Mouse (Mus musculus): ENCODE measurements around the gene Cpne6.
A peak's percentile ranks its signal among the peaks of the same experiment; 100 is the strongest.

Cpne6 gene

DNA sequence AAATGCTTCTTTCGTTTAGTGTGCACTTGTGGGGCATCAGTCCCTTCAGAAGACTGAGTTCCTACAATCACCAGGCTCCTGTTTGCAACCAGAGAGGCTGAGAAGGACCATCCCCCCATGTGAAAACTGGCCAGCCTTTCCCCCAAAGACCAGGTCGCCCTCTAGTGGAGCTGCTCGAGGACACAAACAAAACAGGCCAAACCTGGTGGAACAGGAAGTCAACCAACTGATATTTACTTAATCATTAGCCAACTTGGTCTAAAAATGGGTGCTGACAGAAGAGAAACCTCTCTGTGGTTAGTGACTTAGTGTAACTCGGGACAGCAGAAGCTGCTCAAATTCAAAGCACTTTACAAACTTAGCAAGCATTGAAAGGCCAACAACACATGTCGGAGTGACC, 46.8 kb downstream of the Cpne6 start:
- peak; percentile 69 for DNase-seq

DNA sequence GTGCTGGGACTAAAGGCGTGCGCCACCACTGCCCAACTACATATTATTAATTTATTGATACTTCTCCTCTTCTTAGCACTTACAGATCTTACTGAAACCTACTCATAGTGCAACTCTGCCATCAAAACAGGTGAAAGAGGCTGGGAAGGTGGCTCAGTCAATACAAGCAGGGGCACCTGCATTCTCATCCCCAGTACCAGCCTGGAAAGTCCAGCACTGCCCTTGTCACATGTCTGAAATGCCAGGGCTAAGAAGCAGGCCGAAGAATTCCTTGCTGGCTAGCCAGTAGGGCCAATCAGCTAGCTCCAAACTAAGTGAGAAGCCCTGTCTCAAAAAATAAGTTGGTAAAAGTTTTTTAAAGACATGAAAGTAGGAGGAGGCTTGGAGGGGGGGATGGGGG, 47.3 kb downstream of the Cpne6 start:
- no peak for DNase-seq

DNA sequence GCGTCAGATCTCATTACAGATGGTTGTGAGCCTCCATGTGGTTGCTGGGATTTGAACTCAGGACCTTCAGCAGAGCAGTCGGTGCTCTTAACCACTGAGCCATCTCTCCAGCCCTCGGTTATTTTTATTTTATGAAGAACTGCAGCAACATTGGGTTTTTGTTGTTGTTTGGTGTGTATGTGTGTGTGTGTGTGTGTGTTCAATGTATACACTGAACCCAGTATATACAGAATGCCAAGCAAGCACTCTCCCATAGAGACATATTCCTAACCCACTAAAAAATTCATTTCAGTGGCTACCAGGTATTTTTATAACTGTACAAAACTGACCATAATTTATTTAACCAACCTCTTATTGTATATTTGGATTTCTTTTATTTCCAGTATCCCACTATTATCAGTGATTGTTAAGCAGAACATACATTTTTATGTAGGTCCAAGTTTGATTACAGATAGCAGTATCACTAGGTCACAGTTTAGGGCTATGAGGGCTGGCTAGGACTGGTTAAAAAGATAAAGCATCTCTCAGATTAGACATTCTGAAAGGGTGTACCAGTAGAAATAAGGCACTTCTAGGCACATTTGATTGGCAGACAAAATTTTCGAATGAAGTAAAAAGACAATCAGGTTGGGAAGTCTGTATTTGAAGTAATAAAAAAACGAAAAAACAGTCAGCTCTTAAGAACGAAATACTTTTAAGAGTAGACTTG, 48.6 kb downstream of the Cpne6 start:
- no peak for DNase-seq

DNA sequence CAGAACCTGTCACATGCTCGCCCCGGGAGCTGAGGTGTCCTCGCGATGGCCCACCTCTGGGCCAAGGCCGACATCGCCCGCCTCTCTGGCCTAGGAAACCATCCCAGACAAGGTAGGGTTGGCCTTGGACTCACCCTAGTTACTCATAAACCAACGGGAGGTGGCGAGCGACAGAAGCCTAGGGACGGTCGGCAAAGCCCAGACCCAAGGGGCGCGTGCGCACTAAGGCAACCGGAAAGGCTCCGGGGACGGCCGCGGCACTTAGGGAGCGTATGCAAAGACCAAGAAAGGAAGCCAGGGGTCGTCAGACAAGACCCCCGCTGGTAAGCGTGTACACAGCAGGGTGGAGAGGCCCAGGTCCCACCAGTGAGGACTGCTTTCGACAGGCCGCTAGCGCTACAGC, 49.6 kb downstream of the Cpne6 start, which contains the start of gene Dcaf11:
Dcaf11 (plus strand) TSS at position 208 of the 403 bp plus-strand sequence.
- DNase-seq = peak; percentile 91

DNA sequence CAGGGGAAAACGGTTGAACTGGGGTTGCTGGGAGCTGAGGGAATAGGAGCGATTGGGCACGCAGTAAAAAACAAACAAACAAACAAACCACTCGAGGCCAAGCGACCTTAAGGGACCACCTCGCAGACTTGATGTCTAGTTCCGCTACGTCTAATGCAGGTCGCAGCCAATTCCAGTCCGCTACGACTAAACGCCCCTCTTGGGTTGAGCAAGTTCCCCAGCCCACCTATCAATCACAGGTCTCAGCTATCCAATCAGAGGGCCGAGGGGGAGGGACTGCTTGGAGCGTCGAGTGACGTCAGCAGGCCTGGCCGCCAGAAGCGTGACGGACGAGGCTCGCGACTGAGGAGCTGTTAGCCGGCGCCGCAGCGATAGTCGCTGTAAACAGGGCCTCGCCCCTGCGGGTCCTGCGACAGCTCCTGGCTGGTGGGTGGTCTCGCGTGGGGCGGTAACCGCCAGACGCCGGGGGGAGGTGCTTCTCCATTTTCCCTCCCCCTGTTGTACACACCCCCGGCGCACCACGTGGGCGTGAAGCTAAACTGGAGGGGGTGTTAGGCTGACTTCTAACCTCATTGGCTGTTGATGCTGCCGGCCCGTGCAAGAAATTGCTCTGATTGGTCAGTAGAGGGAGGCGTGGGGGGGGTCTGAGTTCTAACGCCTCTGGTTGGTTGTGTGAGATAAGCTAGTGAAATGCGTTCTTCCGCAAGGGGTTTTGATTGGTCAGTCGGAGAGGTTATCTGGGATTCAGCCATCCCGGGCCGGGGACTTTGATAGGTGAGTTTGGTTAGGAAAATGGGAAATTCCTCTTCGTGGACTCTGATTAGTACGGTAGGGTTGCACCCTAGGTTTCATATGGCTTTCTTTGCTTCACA, 50.2 kb downstream of the Cpne6 start, which contains the start of gene A730061H03Rik:
A730061H03Rik (minus strand) TSS at position 205 of the 872 bp plus-strand sequence.
- DNase-seq = peak; percentile 98

DNA sequence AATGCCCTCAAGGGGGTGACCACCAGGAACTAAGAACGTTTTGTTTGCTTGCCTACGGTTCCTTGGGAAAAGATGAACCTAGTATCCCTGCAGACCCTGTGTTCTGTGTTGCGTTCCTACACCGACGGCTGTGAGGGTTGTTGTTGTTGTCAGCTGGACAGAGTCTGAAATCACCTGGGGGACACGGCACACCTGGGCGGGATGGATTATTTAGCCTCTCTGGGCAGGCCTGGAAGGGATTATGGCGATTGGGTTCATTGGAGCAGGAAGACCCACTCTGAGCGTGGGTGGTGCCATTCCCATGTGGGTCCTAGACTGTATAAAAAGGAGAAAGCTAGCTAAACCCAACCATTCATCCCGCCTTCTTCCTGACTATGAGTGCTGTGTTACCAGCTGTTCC, 51.6 kb downstream of the Cpne6 start:
- no peak for DNase-seq

DNA sequence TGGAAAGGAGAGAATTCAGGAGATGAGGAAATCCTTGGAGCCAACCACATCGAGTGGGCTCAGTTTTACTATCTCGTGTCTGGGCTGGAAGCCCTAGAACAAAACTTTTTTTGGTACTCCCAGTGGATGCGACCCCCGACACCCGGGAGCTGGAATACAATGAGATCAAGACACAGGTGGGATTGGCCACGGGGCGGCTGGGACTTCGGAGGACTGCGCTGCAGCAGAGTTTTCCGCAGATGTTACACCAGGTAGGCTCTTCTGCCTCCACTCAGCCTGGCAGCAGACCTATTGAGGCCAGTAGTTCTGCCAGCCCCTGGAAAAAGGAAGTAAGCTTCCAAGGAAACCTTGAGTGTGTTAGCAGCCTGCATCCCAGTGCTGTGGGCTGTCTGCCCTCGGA, 53.0 kb downstream of the Cpne6 start:
- DNase-seq = no peak

DNA sequence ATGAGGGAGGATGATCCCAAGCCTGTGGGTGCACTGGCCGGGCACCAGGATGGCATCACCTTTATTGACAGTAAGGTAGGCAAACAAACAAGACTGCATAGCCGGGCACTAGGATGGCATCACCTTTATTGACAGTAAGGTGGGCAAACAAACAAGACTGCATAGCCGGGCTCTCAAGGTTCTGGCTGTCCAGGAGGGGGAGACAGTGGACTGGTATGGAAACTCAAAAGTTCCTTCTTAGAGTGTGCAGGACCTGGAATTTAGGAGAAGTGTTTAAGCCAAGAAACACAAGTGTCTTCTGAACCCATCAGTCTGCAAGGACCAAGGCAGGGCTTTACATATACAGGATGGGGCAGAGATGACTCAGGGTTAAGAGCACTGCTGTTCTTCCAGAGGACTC, 55.5 kb downstream of the Cpne6 start:
- DNase-seq = no peak

All from cerebellum, adult 11 months (tissue).